Mouse (Mus musculus): Measurements from ENCODE around the gene 2810408A11Rik.
A peak's percentile ranks its signal among the peaks of the same experiment; 100 is the strongest.

- TF ChIP-seq POLR2A (IDR thresholded peaks at IDR 0.05; ENCODE audit: insufficient read length, low read depth) (peak; percentile 95), USF1 (IDR thresholded peaks at IDR 0.05; ENCODE audit: low read depth) (no peak), TCF12 (IDR thresholded peaks at IDR 0.05; ENCODE audit: insufficient read depth, poor library complexity, severe bottlenecking) (no peak), MYOD1 (IDR thresholded peaks at IDR 0.05; ENCODE audit: control insufficient read depth in 1 of 3, insufficient read length in 2 of 3, low read depth in 2 of 3) (peak in 1 of 3 experiments; percentile 31), POLR2AphosphoS2 (IDR thresholded peaks at IDR 0.05; ENCODE audit: insufficient read length, low read depth) (peak; percentile 94), MYOG (IDR thresholded peaks at IDR 0.05; ENCODE audit: control insufficient read depth in 1 of 3, insufficient read depth in 1 of 3, insufficient read length in 2 of 3, low read depth in 2 of 3) (peak in 1 of 3 experiments; percentile 19), CEBPB (IDR thresholded peaks at IDR 0.05; ENCODE audit: insufficient read depth, poor library complexity, severe bottlenecking) (no peak), REST (IDR thresholded peaks at IDR 0.05; ENCODE audit: insufficient read depth, insufficient read length) (no peak), MAX (IDR thresholded peaks at IDR 0.05; ENCODE audit: low read depth) (no peak)
Measured at GRCm38 (mm10) chr11:69880853-69881603, 19.8 kb downstream of the 2810408A11Rik start, which contains the start of gene Kctd11.
